9 mouse cellular contexts compared by ENCODE assay signal in the genomic region with DNA sequence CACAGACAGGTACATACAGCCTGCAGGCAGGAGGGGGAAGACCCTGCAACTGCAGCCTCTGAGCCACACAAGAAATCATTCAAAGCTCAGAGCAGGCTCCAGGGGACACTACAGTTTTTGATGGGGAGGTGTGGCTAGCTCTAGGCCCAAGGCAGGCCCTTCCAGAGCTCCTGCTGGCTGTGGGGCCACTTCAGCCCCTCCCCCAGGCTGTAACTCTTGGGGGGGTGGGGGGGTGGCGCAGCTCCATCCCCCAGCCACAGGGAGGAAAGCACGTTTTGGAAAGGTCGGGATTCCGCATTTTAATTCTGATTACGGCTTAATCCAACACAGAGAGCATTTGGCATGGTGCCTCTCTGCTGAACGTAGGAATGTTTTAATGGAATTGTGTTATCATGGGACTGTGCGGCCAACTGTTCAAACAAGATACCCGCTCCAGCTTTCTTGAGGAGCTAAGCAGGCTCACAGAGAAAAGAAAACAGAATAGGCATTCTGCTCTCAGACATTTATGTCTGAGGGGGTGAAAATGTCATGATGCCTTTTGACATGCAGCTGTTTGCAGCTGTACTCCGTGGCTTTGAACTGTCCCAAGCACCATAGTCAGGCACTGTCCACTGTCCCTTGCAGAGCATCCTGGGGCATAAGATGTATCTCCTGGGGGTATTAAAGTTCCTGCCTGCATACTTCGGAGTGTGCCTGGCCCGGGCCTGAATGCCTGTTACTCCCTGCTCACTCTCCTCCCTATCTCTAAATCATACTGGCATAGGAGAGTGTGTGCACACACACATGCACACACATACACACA.
DNase-seq lines count a peak whose midpoint lies in the region; ATAC-seq and TF ChIP-seq lines count a peak whose summit lies in the region.
"Had no signal": no experiment of that assay in that cellular context is flagged by ENCODE, and none has a peak within 500 bp of the region (broad histone marks: within the 10 kb centered on the region; RNA-seq: fewer than 3 reads in every experiment).

No protein-coding gene starts in this region.

- 34% methylated on average over 11 of the region's 11 CpGs for WGBS in intestine, embryonic 14.5 days
- WGBS in intestine, postnatal 0 days = 40% methylated on average over 11 of the region's 11 CpGs
- 14% methylated on average over 11 of the region's 11 CpGs for WGBS in embryonic facial prominence, embryonic 13.5 days
- WGBS in hindbrain, embryonic 16.5 days = 18% methylated on average over 11 of the region's 11 CpGs
- WGBS in midbrain, embryonic 12.5 days = 11% methylated on average over 11 of the region's 11 CpGs

- ATAC-seq in intestine, embryonic 14.5 days (replicated peaks; ENCODE audit: low FRiP score, low TSS enrichment, low read depth) = no peak
- ATAC-seq in intestine, postnatal 0 days = no peak
- ATAC-seq in embryonic facial prominence, embryonic 13.5 days (ENCODE audit: insufficient number of reproducible peaks, insufficient read depth, low FRiP score, low TSS enrichment, low read depth) = 0 out of 2 replicates have a peak, but pooled peaks have one; percentile 16
- ATAC-seq in hindbrain, embryonic 16.5 days = peak; percentile 53
- peak; percentile 60 for ATAC-seq in midbrain, embryonic 12.5 days (ENCODE audit: low FRiP score, low read depth)
- ATAC-seq in erythroblast, adult 5-6 weeks (replicated peaks; ENCODE audit: low FRiP score, poor library complexity, severe bottlenecking) = no peak

- no peak for DNase-seq in intestine, embryonic 14.5 days (ENCODE audit: low spot score)
- DNase-seq in frontal cortex, postnatal 36 days (ENCODE audit: low spot score in 2 of 2) = no peak
- DNase-seq in right cerebral cortex, postnatal 4 days = no peak
- DNase-seq: liver, embryonic 13.5 days had no signal

- H3K27me3 ChIP-seq in intestine, embryonic 14.5 days (replicated peaks; ENCODE audit: control insufficient read depth, insufficient read depth, low read length) = no peaks in the 10 kb centered on the region
- no peaks in the 10 kb centered on the region for H3K27me3 ChIP-seq in intestine, postnatal 0 days (replicated peaks; ENCODE audit: control insufficient read depth, insufficient read depth, low read length)
- H3K27me3 ChIP-seq in embryonic facial prominence, embryonic 13.5 days = no peaks in the 10 kb centered on the region
- no peaks in the 10 kb centered on the region for H3K27me3 ChIP-seq in hindbrain, embryonic 16.5 days (replicated peaks; ENCODE audit: control insufficient read depth, insufficient read depth, low read length)
- no peaks in the 10 kb centered on the region; the same call in 1 of the 2 replicates for H3K27me3 ChIP-seq in midbrain, embryonic 12.5 days
- H3K27me3 ChIP-seq: liver, embryonic 13.5 days had no signal

- no peak overlapping the region for H3K9ac ChIP-seq in intestine, embryonic 14.5 days (ENCODE audit: low read length)
- no peak overlapping the region for H3K9ac ChIP-seq in intestine, postnatal 0 days (ENCODE audit: low read depth, low read length)
- H3K9ac ChIP-seq in embryonic facial prominence, embryonic 13.5 days = no peak overlapping the region
- H3K9ac ChIP-seq in hindbrain, embryonic 16.5 days (ENCODE audit: low read depth, low read length) = no peak overlapping the region
- H3K9ac ChIP-seq in midbrain, embryonic 12.5 days (replicated peaks) = no peak overlapping the region
- H3K9ac ChIP-seq: liver, embryonic 13.5 days had no signal

- no peak overlapping the region for H3K4me2 ChIP-seq in intestine, embryonic 14.5 days (ENCODE audit: low read length)
- no peak overlapping the region for H3K4me2 ChIP-seq in intestine, postnatal 0 days (replicated peaks; ENCODE audit: low read depth)
- no peak overlapping the region for H3K4me2 ChIP-seq in embryonic facial prominence, embryonic 13.5 days
- no peak overlapping the region for H3K4me2 ChIP-seq in hindbrain, embryonic 16.5 days (ENCODE audit: low read length)
- H3K4me2 ChIP-seq in midbrain, embryonic 12.5 days (replicated peaks) = 0 out of 2 replicates have a peak overlapping the region, but pooled peaks have one; percentile 13
- H3K4me2 ChIP-seq: liver, embryonic 13.5 days had no signal

- no peaks in the 10 kb centered on the region for H3K9me3 ChIP-seq in intestine, embryonic 14.5 days (ENCODE audit: control insufficient read depth, low read length)
- H3K9me3 ChIP-seq in intestine, postnatal 0 days (ENCODE audit: control insufficient read depth) = no peaks in the 10 kb centered on the region
- no peaks in the 10 kb centered on the region for H3K9me3 ChIP-seq in embryonic facial prominence, embryonic 13.5 days
- H3K9me3 ChIP-seq in hindbrain, embryonic 16.5 days (ENCODE audit: control insufficient read depth, low read length) = no peaks in the 10 kb centered on the region
- no peaks in the 10 kb centered on the region for H3K9me3 ChIP-seq in midbrain, embryonic 12.5 days
- H3K9me3 ChIP-seq: liver, embryonic 13.5 days had no signal

- 0 out of 2 replicates have a peak, but pooled peaks cover 7% of the 10 kb centered on the region for H3K4me1 ChIP-seq in intestine, embryonic 14.5 days (replicated peaks; ENCODE audit: control insufficient read depth, insufficient read depth, low read length)
- no peaks in the 10 kb centered on the region for H3K4me1 ChIP-seq in intestine, postnatal 0 days (replicated peaks; ENCODE audit: control insufficient read depth, insufficient read depth, low read length)
- peaks cover 31% of the 10 kb centered on the region for H3K4me1 ChIP-seq in embryonic facial prominence, embryonic 13.5 days
- H3K4me1 ChIP-seq in hindbrain, embryonic 16.5 days (ENCODE audit: control insufficient read depth, insufficient read depth, low read depth, low read length) = peaks cover 7% of the 10 kb centered on the region
- peaks cover 14% of the 10 kb centered on the region for H3K4me1 ChIP-seq in midbrain, embryonic 12.5 days
- H3K4me1 ChIP-seq: liver, embryonic 13.5 days had no signal

- no peak overlapping the region for H3K4me3 ChIP-seq in intestine, embryonic 14.5 days (ENCODE audit: low read depth, low read length)
- no peak overlapping the region for H3K4me3 ChIP-seq in intestine, postnatal 0 days (ENCODE audit: low read depth, low read length)
- H3K4me3 ChIP-seq in embryonic facial prominence, embryonic 13.5 days = no peak overlapping the region
- no peak overlapping the region for H3K4me3 ChIP-seq in hindbrain, embryonic 16.5 days (ENCODE audit: low read length)
- no peak overlapping the region for H3K4me3 ChIP-seq in midbrain, embryonic 12.5 days
- H3K4me3 ChIP-seq: liver, embryonic 13.5 days had no signal

- peak overlapping the region; percentile 17; the same call in 1 of the 2 replicates for H3K27ac ChIP-seq in intestine, embryonic 14.5 days (ENCODE audit: low read depth)
- no peak overlapping the region for H3K27ac ChIP-seq in intestine, postnatal 0 days (ENCODE audit: low read depth, low read length)
- peak overlapping the region; percentile 78 for H3K27ac ChIP-seq in embryonic facial prominence, embryonic 13.5 days
- peak overlapping the region; percentile 58 for H3K27ac ChIP-seq in hindbrain, embryonic 16.5 days (ENCODE audit: low read depth, low read length)
- peak overlapping the region; percentile 77 for H3K27ac ChIP-seq in midbrain, embryonic 12.5 days (replicated peaks)
- H3K27ac ChIP-seq: liver, embryonic 13.5 days had no signal

- TF ChIP-seq CTCF in intestine, postnatal 0 days (IDR thresholded peaks at IDR 0.05; ENCODE audit: low read depth) = no peak

- H3K36me3 ChIP-seq in intestine, embryonic 14.5 days (ENCODE audit: control insufficient read depth, insufficient read depth, low read length) = no peaks in the 10 kb centered on the region
- no peaks in the 10 kb centered on the region for H3K36me3 ChIP-seq in intestine, postnatal 0 days (ENCODE audit: control insufficient read depth, insufficient read depth)
- no peaks in the 10 kb centered on the region for H3K36me3 ChIP-seq in embryonic facial prominence, embryonic 13.5 days
- no peaks in the 10 kb centered on the region for H3K36me3 ChIP-seq in hindbrain, embryonic 16.5 days (ENCODE audit: control insufficient read depth, insufficient read depth, low read length)
- no peaks in the 10 kb centered on the region for H3K36me3 ChIP-seq in midbrain, embryonic 12.5 days
- H3K36me3 ChIP-seq: liver, embryonic 13.5 days had no signal

Comparison
In these comparisons a context has a peak if more than half of its experiments do, and no peak if none do; other contexts are left out.
1. ATAC-seq: peak in embryonic facial prominence, embryonic 13.5 days (single experiment), hindbrain, embryonic 16.5 days (single experiment) and midbrain, embryonic 12.5 days (single experiment); none in intestine, embryonic 14.5 days (single experiment), intestine, postnatal 0 days (single experiment) and erythroblast, adult 5-6 weeks (single experiment).